Mouse (Mus musculus) inflammation-experienced regulatory T-cells, adult 16 weeks (primary cell): ENCODE data around the gene Strada. TPM values are rescaled to one million over a fixed set of nuclear protein-coding genes. Genes with fewer than 3 reads are reported as not detected.

Experiments used
- polyA plus RNA-seq: library from polyadenylated mRNA; unstranded; fragments of 100-300 nt; shearing (Covaris generic); gene quantifications from one replicate; pipeline ENCODE4 v1.2.1, GENCODE M21; 2017

Gene Strada
- 41.8 TPM for polyA plus RNA-seq

GRCm38 (mm10) chr11:106202123-106202465, at the start of gene Strada:
Gene Strada (minus strand): TSS chr11:106202168.

GRCm38 (mm10) chr11:106216730-106217490, 14.9 kb upstream of the Strada start, which contains the start of gene Ddx42:
Gene Ddx42 (plus strand): TSS chr11:106216926.

GRCm38 (mm10) chr11:106215927-106216729, 14.2 kb upstream of the Strada start, which contains the start of gene Ccdc47:
Gene Ccdc47 (minus strand): TSS chr11:106216344.

GRCm38 (mm10) chr11:106160841-106161721, 40.9 kb downstream of the Strada start, which contains the start of the genes Gm10840 and Limd2:
Gene Gm10840 (plus strand): TSS chr11:106160850.
Gene Limd2 (minus strand): TSS chr11:106160860.

Other genes starting within 250 kb of the Strada start
- 1.8 TPM for gene Cyb561, start 248.8 kb downstream of the Strada start, polyA plus RNA-seq
- gene Ace, start 234.2 kb downstream of the Strada start, polyA plus RNA-seq: not detected
- not detected for gene Ace3, start 207.5 kb downstream of the Strada start, polyA plus RNA-seq
- 0.11 TPM for gene Kcnh6, start 194.0 kb downstream of the Strada start, polyA plus RNA-seq
- 129 TPM for gene Dcaf7, start 165.3 kb downstream of the Strada start, polyA plus RNA-seq
- gene Taco1, start 136.1 kb downstream of the Strada start, polyA plus RNA-seq: 16.8 TPM
- gene Map3k3, start 117.6 kb downstream of the Strada start, polyA plus RNA-seq: 15.5 TPM
- not detected for gene Gm10840, start 41.3 kb downstream of the Strada start, polyA plus RNA-seq
- 952 TPM for gene Limd2, start 41.3 kb downstream of the Strada start, polyA plus RNA-seq
- 136 TPM for gene Ccdc47, start 14.2 kb upstream of the Strada start, polyA plus RNA-seq
- gene Ddx42, start 14.8 kb upstream of the Strada start, polyA plus RNA-seq: 105 TPM
- 86.4 TPM for gene Ftsj3, start 53.9 kb upstream of the Strada start, polyA plus RNA-seq
- 203 TPM for gene Psmc5, start 54.0 kb upstream of the Strada start, polyA plus RNA-seq
- 18.2 TPM for gene Smarcd2, start 70.8 kb upstream of the Strada start, polyA plus RNA-seq
- not detected for gene Tcam1, start 74.5 kb upstream of the Strada start, polyA plus RNA-seq
- not detected for gene Gh, start 99.7 kb upstream of the Strada start, polyA plus RNA-seq
- 56.1 TPM for gene Cd79b, start 112.6 kb upstream of the Strada start, polyA plus RNA-seq
- gene Scn4a, start 151.1 kb upstream of the Strada start, polyA plus RNA-seq: not detected
- gene Prr29, start 163.3 kb upstream of the Strada start, polyA plus RNA-seq: not detected
- gene Icam2, start 185.9 kb upstream of the Strada start, polyA plus RNA-seq: 104 TPM